Mouse (Mus musculus) liver (tissue): ENCODE measurements around the gene Cacna2d4.

Source experiments
- DNase-seq: peaks from one replicate; pipeline ENCODE4 v3.0.0-alpha.2; 2020; ENCODE audit warnings: mixed read lengths

Cacna2d4 gene

DNA sequence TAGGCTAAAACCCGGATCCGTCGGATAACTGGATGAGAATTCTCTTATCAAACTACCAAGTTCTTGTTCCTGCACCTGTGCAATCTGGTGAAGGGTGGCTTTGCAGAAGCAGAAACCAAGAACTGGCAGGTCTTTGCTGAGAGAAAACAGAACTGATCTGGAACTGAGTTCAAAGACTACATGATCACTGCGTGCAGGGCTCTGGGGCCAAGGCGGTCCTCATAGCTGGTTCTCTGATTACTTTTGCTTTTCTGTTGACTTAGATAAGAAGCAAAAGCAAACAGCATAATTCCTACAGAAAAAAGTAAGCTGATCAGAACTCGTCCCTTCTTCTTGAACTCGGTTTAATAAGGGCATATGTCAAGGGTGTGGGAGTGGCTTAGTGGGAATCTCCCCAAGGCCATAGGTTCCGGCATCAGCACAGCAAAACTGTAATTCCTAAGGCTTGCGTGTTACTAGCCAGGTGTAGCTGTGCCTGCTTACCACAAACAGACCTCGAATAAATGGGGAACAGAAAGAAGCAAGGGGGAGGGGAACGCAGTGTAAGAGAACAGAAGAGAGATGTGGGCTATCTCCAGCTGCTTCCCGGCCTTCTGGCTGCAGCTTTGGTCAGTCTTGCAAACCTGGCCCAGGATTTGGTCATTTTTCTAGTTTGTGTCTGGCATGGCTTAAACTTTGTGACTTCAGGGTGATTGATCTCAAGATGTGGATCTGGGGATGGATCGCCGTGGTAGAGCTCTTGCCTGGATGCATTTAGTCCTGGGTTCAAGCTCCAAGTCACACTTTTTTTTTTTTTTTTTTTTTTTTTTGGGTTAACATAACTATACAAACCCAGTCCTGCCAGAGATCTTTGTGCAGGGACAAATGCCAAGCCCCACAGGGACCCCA lies 159.3 kb downstream of the Cacna2d4 start:
- no peak for DNase-seq

DNA sequence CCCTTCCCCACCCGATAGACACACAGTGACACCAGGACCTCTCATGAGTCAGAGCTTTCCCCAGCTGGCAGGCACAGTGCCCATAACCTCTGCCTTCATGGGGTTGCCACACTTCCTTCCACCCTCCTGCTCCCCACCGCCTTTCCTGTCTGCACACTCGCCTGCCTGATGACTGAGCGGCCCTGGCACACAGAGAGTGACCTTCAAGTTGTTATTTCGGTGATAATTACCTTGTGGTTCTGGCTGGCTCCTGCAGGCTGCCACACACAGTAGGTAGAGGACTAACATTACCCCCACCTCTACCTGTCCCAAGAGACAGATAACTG lies 159.9 kb downstream of the Cacna2d4 start:
- DNase-seq: peak; percentile 44

DNA sequence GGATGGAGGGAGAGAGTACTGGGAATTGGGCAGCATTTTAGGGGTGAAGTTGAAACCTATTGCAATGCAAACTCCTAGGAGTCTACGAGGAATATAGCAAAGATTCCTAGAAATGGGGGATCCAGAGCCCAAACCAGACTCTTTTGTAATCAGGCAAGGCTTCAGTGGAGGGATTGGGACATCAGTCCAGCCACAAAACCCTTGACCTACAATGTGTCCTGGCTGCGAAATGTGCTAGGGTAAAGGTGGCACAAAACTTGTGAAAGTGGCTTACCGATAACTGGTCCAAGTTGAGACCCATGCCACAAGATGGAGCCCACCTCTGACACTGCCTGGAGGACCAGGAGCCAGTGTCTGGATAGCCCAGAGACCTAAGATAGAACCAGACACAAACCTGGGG lies 163.0 kb downstream of the Cacna2d4 start:
- no peak for DNase-seq

DNA sequence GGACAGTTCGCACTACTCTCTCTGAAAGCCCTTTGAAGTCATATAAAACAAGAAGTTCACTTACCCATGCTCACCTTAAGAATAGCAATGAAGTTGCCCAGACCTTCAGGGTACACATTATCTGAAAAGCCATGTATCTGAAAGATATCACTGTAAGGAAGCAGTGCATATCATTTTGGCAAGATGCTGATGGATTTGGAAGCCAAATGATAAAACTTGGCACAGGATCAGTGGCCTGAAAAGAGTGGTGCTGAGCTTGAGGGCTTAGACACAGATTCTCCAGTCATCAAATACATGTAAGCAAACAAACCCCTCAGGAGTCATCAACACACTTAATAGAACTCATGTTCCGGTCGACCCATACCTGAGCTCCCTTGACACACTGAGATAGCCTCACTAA lies 164.3 kb downstream of the Cacna2d4 start:
- DNase-seq: no peak

DNA sequence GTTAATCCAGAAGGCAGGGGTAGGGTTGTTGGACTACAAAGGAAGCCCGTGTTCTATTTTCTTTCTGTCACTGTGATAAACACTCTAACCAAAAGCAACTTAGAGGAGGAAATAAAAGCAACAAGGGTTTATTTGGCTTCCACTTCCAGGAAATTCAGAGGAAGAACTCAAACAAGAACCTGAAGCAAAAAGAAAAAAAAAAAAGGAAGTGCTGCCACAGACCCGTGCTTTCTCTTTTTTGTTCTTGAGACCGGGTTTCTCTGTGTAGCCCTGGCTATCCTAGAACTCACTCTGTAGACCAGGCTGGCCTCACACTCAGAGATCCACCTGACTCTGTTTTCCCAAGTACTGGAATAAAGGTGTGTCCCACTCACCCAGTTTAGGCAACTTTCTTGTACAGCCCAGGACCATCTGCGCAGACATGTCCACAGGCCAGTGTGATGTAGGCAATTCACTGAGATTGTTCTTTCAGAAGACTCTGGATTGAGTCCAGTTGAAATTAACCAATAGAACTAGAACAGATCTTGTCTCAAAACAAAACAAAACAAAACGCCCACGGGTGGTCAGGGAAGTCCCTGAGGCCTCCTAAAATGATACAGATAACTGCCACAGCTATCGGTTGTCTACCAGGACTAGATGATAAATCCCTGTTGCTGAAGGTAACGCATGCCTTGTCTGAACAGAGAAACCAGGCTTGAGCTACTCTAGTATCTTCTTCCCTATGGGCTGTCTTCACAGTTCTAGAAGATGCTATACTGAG lies 165.4 kb downstream of the Cacna2d4 start:
- DNase-seq: no peak
